Mouse (Mus musculus) stomach, postnatal 0 days (tissue): Measurements from ENCODE around the gene Cdh12. TPM values are rescaled to one million over a fixed set of nuclear protein-coding genes. Genes with fewer than 3 reads are reported as not detected.
A peak's percentile ranks its signal among the peaks of the same experiment; 100 is the strongest.

Experiments used
- ATAC-seq: fragments of 200-750 bp; cut with Nextera tagmentation; 2 replicates; pipeline ENCODE4 v1.8.0; 2017; ENCODE audit not compliant: low FRiP score, low TSS enrichment
- DNase-seq: peaks from one replicate; pipeline ENCODE4 v3.0.0-alpha.2; 2016; ENCODE audit warnings: low spot score
- H3K27ac ChIP-seq: fragments of 300-500 bp; sonication (generic); replicated peaks from 2 replicates; pipeline ENCODE4 v1.5.1; 2014; ENCODE audit warnings: mild to moderate bottlenecking, control low read depth
- H3K27me3 ChIP-seq: fragments of 300-500 bp; sonication (generic); 2 replicates; pipeline ENCODE4 v1.6.1; 2014; ENCODE audit warnings: low read length; ENCODE audit not compliant: control insufficient read depth, insufficient read depth
- H3K36me3 ChIP-seq: fragments of 300-500 bp; sonication (generic); 2 replicates; pipeline ENCODE4 v1.6.1; 2014; ENCODE audit warnings: low read length, mixed read lengths; ENCODE audit not compliant: control insufficient read depth, insufficient read depth
- H3K4me1 ChIP-seq: fragments of 300-500 bp; sonication (generic); replicated peaks from 2 replicates; pipeline ENCODE4 v1.6.1; 2014; ENCODE audit warnings: antibody characterized with exemption; ENCODE audit not compliant: control insufficient read depth, insufficient read depth
- H3K4me2 ChIP-seq: fragments of 300-500 bp; sonication (generic); replicated peaks from 2 replicates; pipeline ENCODE4 v1.6.1; 2014; ENCODE audit warnings: low read depth, mild to moderate bottlenecking, control low read depth, moderate library complexity
- H3K4me3 ChIP-seq: fragments of 300-500 bp; sonication (generic); 2 replicates; pipeline ENCODE4 v1.5.1; 2014; ENCODE audit warnings: low read depth, low read length, control low read depth
- H3K9ac ChIP-seq: fragments of 300-500 bp; sonication (generic); 2 replicates; pipeline ENCODE4 v1.6.1; 2014; ENCODE audit warnings: mild to moderate bottlenecking, low read length, control low read depth, mixed read lengths
- H3K9me3 ChIP-seq: fragments of 300-500 bp; sonication (generic); 2 replicates; pipeline ENCODE4 v1.6.1; 2016; ENCODE audit warnings: low read length; ENCODE audit not compliant: control insufficient read depth
- CTCF ChIP-seq: IDR thresholded peaks from 2 replicates; pipeline ENCODE4 v1.5.1; 2016; ENCODE audit warnings: antibody characterized with exemption, low read depth, mild to moderate bottlenecking, moderate library complexity
- EP300 ChIP-seq: optimal IDR thresholded peaks from 2 replicates; pipeline ENCODE3; 2016; ENCODE audit warnings: antibody characterized with exemption
- WGBS: fragments of 180-500 bp; shearing (Covaris S2); extraction: QIAGEN DNeasy Blood & Tissue Kit; methylation state at CpG from one replicate; pipeline ENCODE4 v1.1.7; 2014; 5-methylcytosine and 5-hydroxymethylcytosine counted together
- polyA plus RNA-seq: library from polyadenylated mRNA; unstranded; fragments of >200 nt; fragmentation: Nextera tagmentation; extraction: Ambion mirVana; gene quantifications from 2 replicates; pipeline ENCODE4 v1.2.1, GENCODE M21; 2015

Gene Cdh12
- polyA plus RNA-seq, result 0.12 and 0.16 TPM in 2 replicates

DNA sequence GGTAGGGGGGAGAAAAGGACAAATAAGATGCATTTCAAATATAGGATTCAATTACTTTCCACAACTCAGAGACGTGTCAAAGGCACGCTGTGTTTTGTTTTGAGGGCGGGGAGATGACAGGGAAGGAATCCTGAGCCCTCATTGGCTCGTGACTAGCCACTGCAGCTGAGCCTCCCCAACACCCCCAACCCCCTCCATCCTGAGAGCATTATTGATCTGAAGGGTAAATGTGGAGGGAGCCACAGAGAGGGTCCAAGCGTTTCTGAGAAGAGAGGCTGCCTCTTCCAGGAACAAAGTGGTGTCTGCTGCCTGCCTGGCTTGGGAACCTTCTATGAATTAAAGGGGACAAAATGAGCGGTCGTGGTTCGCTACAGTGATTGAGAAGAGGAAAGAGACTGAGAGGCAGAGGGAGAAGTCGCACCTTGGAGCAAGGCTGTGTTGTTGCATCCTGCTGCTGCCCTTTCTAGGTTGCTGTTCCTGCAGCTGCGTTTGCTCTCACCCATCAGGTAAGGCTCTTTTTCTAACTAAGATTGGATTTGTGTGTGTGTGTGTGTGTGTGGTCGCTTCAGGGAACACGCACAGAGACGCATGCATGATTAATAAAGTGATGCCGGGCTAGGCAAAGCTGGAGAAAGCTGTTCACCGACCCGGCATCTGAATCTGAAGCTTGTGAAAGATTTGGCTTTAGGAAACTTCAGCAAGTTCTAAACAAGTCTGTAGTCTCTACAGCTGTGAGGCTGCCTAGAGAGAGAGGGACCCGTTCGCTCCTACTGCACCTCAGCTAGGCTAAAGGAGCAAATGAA is at the start of gene Cdh12:
Gene Cdh12 (plus strand): TSS at position 405 of the 803 bp plus-strand sequence.
- Histone ChIP-seq H3K9ac (no peak within 1 kb of the TSS), H3K4me3 (peak within 1 kb of the TSS; percentile 20; the same call in 1 of the 2 replicates)

DNA sequence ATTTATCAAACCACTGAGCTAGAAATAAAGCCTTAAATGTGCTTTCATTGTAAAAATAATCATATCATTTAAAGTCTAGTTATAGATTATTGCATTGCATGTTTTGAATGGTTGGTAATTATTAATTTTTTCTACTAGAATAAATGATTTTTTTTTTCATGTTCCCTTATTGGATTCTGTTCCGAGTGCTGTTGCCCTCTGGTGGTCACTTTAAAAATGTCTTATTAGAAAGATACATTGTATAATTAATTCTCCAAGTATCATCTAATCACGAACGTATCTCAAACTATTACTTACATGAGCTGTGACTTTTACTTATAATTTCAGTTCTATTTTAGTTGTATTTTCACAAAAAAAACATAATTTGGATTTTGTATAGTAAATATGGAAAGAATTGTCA is 45.5 kb upstream of the Cdh12 start:
- Histone ChIP-seq H3K9ac (no peak overlapping the region), H3K36me3 (no peaks in the 10 kb centered on the region), H3K27ac (no peak overlapping the region), H3K27me3 (no peaks in the 10 kb centered on the region), H3K4me2 (no peak overlapping the region), H3K4me1 (no peaks in the 10 kb centered on the region), H3K9me3 (no peaks in the 10 kb centered on the region), H3K4me3 (no peak overlapping the region)
- ATAC-seq, result no peak
- DNase-seq, result no peak
- 49% methylated on average over 3 of the region's 3 CpGs for WGBS
- TF ChIP-seq EP300, result no peak
- peak; percentile 63 for TF ChIP-seq CTCF

More for the DNA sequence above, at the start of gene Cdh12:
- Histone ChIP-seq H3K4me2 (peak within 1 kb of the TSS; percentile 51), H3K36me3 (no peaks in the 10 kb centered on the region), H3K27me3 (no peaks in the 10 kb centered on the region), H3K27ac (no peak within 1 kb of the TSS), H3K9me3 (no peaks in the 10 kb centered on the region), H3K4me1 (no peaks in the 10 kb centered on the region)
- ATAC-seq (no peak), DNase-seq (no peak)
- WGBS, result 5% methylated on average over 18 of the region's 18 CpGs
- TF ChIP-seq CTCF, result no peak
- no peak for TF ChIP-seq EP300

DNA sequence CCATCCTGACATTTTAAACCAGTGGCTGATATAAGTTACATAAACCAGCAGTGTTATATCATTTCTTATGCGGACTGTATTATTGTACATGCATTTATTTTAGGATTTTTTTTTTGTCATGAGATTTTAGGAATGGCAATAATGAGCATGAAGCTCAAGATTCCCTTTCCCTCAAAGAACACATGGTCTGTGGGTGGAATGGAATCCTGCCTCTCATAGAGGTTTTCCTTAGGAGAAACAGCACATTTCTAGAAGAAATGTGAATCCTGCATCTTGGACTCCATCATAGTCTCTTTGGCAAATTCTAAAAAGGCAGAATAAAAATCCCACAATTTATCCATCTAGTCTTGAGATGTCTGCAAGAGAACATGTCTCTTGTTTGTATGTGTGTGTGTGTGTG is 35.7 kb upstream of the Cdh12 start:
- no peak overlapping the region for H3K4me2 ChIP-seq
- no peaks in the 10 kb centered on the region for H3K27me3 ChIP-seq
- TF ChIP-seq CTCF (no peak), EP300 (no peak)
- WGBS, result 60% methylated on average over 1 of the region's 1 CpGs
- DNase-seq (no peak), ATAC-seq (no peak)
- H3K27ac ChIP-seq, result no peak overlapping the region
- no peak overlapping the region for H3K9ac ChIP-seq
- H3K36me3 ChIP-seq, result no peaks in the 10 kb centered on the region
- no peaks in the 10 kb centered on the region for H3K4me1 ChIP-seq
- H3K9me3 ChIP-seq, result no peaks in the 10 kb centered on the region
- no peak overlapping the region for H3K4me3 ChIP-seq

DNA sequence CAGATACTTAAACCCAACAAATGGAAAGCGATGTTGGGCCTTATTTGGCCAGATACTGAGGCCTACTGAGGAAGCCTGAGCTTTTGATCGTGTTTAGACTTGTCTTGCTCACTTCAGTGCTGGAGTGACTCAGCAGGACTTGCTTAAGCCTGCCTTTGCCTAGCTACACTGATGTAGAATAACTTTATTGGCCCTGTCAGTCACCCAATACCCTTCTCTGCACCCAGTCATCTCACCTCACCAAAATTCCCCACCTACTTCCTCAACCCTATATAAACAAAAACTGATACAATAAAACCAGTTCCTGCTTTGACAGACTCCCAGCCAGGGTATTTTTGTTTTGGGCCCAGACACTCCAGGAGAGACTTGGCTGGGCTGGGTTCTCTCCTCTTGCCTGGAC is 12.7 kb upstream of the Cdh12 start:
- no peak overlapping the region for H3K4me2 ChIP-seq
- H3K4me1 ChIP-seq, result no peaks in the 10 kb centered on the region
- no peak overlapping the region for H3K27ac ChIP-seq
- H3K27me3 ChIP-seq, result no peaks in the 10 kb centered on the region
- 32% methylated on average over 2 of the region's 2 CpGs for WGBS
- H3K9me3 ChIP-seq, result no peaks in the 10 kb centered on the region
- no peaks in the 10 kb centered on the region for H3K36me3 ChIP-seq
- H3K9ac ChIP-seq, result no peak overlapping the region
- H3K4me3 ChIP-seq, result no peak overlapping the region
- DNase-seq (no peak), ATAC-seq (no peak)
- TF ChIP-seq EP300 (no peak), CTCF (no peak)

DNA sequence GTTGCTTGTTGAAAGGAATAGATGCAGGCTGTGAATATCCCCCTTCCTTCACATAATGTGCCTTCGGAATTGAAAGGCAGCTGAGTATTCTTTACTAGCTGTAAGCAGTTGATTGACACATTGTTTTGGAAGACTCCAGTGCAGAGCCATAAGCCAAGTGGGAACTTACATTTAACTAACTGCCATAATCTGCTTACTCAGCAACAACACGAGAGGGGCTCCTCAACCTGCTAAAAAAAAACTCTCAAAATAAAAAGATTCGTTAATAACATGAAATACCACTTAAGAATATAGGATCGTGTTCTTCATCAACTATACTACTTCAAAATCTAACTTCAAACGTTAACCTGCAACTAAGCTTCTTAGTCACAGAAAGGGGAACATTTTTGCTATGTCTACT is 1.5 kb downstream of the Cdh12 start:
- Histone ChIP-seq H3K4me1 (no peaks in the 10 kb centered on the region), H3K27ac (no peak overlapping the region), H3K9me3 (no peaks in the 10 kb centered on the region), H3K27me3 (no peaks in the 10 kb centered on the region), H3K4me2 (no peak overlapping the region), H3K9ac (no peak overlapping the region), H3K4me3 (no peak overlapping the region), H3K36me3 (no peaks in the 10 kb centered on the region)
- DNase-seq, result no peak
- WGBS, result 50% methylated on average over 5 of the region's 5 CpGs
- no peak for TF ChIP-seq EP300
- no peak for TF ChIP-seq CTCF
- ATAC-seq, result no peak

DNA sequence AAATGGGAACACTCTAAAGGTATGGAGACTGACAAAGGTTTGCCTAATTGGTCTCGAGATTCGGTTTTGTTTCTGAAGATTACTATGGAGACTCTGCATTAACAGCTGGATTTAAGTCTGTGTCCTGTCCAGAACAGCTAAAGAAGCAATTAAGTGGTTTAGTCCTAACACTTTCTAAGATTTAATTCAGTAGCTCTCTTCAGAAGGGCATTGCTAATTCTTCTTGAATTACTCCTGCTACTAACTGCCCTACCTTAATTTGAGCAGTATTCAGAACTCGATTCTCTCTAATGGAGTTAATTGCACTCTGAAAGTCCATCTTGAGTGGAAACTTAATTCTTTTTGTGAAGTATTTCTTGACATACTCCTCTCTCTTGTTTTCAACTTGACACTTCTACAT is 9.4 kb downstream of the Cdh12 start:
- H3K27me3 ChIP-seq, result no peaks in the 10 kb centered on the region
- H3K4me2 ChIP-seq, result no peak overlapping the region
- no peak overlapping the region for H3K27ac ChIP-seq
- H3K9ac ChIP-seq, result no peak overlapping the region
- no peaks in the 10 kb centered on the region for H3K9me3 ChIP-seq
- H3K4me3 ChIP-seq, result no peak overlapping the region
- 69% methylated on average over 3 of the region's 3 CpGs for WGBS
- ATAC-seq (no peak), DNase-seq (no peak)
- no peak for TF ChIP-seq EP300
- TF ChIP-seq CTCF, result no peak
- H3K4me1 ChIP-seq, result no peaks in the 10 kb centered on the region
- H3K36me3 ChIP-seq, result no peaks in the 10 kb centered on the region
